Mouse (Mus musculus) erythroblast, embryonic 14.5 days (primary cell): Measurements from ENCODE around the gene Rpl3l. TPM values are rescaled to one million over a fixed set of nuclear protein-coding genes. Genes with fewer than 3 reads are reported as not detected.

Experiments used
- H3K27me3 ChIP-seq: 2 replicates; pipeline ENCODE4 v1.6.1; 2012; ENCODE audit warnings: inconsistent platforms; ENCODE audit not compliant: control insufficient read depth
- H3K36me3 ChIP-seq: 2 replicates; pipeline ENCODE4 v1.6.1; 2012; ENCODE audit warnings: mild to moderate bottlenecking, inconsistent platforms; ENCODE audit not compliant: control insufficient read depth
- H3K4me1 ChIP-seq: 2 replicates; pipeline ENCODE4 v1.6.1; 2012; ENCODE audit warnings: inconsistent platforms; ENCODE audit not compliant: control insufficient read depth
- H3K4me3 ChIP-seq: replicated peaks from 2 replicates; pipeline ENCODE3; 2012; ENCODE audit warnings: moderate library complexity, mild to moderate bottlenecking, inconsistent platforms
- H3K9me3 ChIP-seq: 2 replicates; pipeline ENCODE4 v1.6.1; 2012; ENCODE audit warnings: low read length, inconsistent platforms, mixed read lengths; ENCODE audit not compliant: control insufficient read depth
- GATA1 ChIP-seq: IDR thresholded peaks from 2 replicates; pipeline ENCODE4 v1.6.1; 2012; ENCODE audit warnings: low read length, inconsistent platforms, mixed read lengths
- TAL1 ChIP-seq: IDR thresholded peaks from 3 replicates; pipeline ENCODE4 v1.6.1; 2012; ENCODE audit warnings: low read length, inconsistent platforms, mixed read lengths
- polyA plus RNA-seq: library from polyadenylated mRNA; stranded (reverse); fragments of >175 nt; gene quantifications from 2 replicates; pipeline ENCODE4 v1.2.3, GENCODE M21; 2012

Gene Rpl3l
- polyA plus RNA-seq, 1 experiment = not detected

DNA sequence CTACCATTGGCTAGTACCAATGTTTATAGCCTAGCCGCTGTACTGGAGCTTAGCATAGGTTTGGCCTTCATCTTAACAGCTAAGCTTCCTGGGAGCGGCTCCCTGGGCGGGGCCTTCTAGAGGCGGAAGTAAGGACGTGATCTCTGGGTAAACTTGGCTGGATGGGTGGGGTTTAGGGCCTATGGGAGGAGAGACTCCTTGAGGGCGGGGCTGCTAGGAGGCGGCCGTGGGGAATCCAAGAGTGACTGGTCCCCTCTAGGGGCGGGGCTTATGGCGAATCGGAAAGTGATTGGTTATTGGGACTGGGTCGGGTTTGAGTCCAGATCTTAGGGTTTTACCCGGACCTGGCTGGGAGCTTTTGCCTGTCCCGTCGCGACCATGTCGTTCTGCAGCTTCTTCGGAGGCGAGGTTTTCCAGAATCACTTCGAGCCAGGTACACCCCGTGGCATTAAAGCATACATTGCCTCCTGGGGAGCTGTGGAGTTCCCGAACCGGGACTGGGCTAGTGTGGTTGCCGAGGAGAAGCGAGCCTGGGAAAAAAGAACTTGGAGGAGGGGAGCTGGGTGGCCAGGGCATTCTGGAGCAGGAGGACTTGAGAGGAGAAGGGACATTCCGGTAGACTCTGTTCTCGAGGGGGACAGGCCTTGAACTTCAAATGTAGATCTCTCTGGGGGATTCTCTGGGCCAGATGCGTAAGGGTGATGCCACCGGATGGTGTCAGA, 8.9 kb downstream of the Rpl3l start, which contains the start of gene Msrb1:
TSS of gene Msrb1 (plus strand) at position 313 of the 722 bp plus-strand sequence.
- Histone ChIP-seq H3K4me3 (peak within 1 kb of the TSS; percentile 87), H3K4me1 (peaks cover 40% of the 10 kb centered on the region), H3K27me3 (no peaks in the 10 kb centered on the region), H3K9me3 (no peaks in the 10 kb centered on the region), H3K36me3 (peaks cover 18% of the 10 kb centered on the region)
- TF ChIP-seq GATA1 (no peak), TAL1 (no peak)

DNA sequence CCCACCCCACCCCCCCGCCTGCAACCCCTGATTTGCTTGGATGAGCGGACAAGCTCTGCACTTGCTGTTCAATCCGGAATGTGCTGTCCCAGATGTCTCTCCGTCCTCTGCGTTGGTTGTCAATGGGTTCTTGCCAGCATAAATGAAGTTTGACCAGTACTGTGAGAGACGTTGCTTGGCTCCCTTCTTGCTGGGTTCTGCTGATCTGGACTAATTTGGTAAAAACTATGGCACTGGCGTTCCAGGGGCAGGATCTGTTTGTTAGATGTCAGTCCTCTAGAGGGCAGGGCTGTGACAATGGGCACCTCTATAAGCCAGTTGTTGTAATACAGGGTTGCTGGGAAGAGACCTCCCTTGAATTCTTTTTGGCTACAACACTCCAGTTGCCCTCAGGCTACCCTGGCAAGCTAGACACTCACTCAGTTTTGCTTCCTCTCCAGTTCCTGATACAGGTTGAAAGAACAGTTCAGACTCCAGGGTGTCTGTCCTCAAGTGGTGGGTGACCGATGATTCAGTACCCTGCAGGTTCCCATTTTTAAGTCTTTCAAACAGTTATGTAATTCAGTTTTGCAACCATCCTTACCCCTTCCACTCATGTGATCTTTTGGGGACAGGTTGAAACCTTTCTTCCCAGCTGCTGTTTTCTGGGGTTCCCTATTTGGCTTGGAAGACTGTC, 9.7 kb downstream of the Rpl3l start:
- Histone ChIP-seq H3K27me3 (no peaks in the 10 kb centered on the region), H3K36me3 (peaks cover 23% of the 10 kb centered on the region), H3K4me1 (peaks cover 40% of the 10 kb centered on the region), H3K9me3 (no peaks in the 10 kb centered on the region), H3K4me3 (peak overlapping the region; percentile 87)
- TF ChIP-seq GATA1 = no peak
- no peak for TF ChIP-seq TAL1

DNA sequence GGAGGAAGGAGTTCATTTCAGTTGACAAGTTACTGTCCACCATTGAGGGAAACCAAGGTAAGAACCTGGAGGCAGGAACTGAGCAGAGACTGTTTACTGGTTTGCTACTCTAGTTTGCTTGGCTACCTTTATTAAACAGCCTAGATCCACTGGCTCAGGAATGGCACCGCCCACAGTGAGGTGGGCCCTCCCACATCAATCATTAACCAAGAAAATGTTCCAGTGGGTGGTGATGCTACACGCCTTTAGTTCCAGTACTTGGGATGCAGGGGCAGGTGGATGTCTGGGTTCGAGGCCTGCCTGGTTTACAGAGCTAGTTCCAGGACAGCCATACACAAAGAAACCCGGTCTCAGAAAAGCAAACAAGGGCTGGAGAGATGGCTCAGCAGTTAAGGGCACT, 10.6 kb downstream of the Rpl3l start:
- Histone ChIP-seq H3K4me1 (peaks cover 40% of the 10 kb centered on the region), H3K36me3 (peaks cover 25% of the 10 kb centered on the region), H3K27me3 (no peaks in the 10 kb centered on the region), H3K4me3 (no peak overlapping the region), H3K9me3 (no peaks in the 10 kb centered on the region)
- no peak for TF ChIP-seq TAL1
- TF ChIP-seq GATA1 = no peak

DNA sequence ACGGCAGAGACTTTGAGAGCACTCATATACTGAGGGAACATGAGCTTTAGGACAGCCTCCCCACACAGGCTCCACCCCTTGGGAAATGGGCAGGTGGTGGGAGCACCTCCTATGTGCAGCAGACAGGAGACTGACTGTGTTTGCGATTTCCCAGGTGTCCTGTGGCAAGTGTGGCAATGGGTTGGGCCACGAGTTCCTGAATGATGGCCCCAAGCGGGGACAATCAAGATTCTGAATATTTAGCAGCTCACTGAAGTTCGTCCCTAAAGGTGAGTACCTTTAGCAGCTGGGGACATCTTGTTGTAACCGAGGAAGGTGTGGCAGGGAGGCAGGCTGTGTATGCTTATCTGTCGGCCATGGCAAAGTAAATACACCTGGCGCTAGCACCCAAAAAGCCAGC, 12.3 kb downstream of the Rpl3l start:
- Histone ChIP-seq H3K36me3 (peaks cover 25% of the 10 kb centered on the region), H3K27me3 (no peaks in the 10 kb centered on the region), H3K9me3 (no peaks in the 10 kb centered on the region), H3K4me3 (no peak overlapping the region), H3K4me1 (peaks cover 41% of the 10 kb centered on the region)
- no peak for TF ChIP-seq TAL1
- no peak for TF ChIP-seq GATA1

DNA sequence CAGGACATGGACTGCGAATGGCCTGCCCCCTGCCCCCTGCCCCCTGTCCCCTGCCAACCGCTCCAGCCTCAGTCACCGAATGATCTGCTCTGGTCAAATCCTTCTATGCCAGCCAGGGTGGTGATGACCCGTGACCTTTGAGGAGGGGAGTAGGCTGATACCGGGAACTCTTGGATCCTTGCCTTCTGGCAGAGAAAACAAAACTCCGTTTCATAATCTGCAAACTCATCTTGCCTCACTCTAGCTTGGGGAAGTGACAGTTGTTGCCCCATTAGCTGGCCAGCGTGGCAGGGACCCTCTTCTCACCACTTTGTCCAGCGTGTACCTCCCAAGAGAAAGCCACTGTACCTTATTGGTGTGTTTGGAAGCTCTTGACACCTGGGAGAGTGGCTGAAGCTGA, 14.7 kb downstream of the Rpl3l start:
- Histone ChIP-seq H3K4me1 (peaks cover 19% of the 10 kb centered on the region), H3K27me3 (peaks cover 7% of the 10 kb centered on the region), H3K4me3 (no peak overlapping the region), H3K9me3 (no peaks in the 10 kb centered on the region), H3K36me3 (peaks cover 25% of the 10 kb centered on the region)
- TF ChIP-seq TAL1 = no peak
- TF ChIP-seq GATA1 = no peak

DNA sequence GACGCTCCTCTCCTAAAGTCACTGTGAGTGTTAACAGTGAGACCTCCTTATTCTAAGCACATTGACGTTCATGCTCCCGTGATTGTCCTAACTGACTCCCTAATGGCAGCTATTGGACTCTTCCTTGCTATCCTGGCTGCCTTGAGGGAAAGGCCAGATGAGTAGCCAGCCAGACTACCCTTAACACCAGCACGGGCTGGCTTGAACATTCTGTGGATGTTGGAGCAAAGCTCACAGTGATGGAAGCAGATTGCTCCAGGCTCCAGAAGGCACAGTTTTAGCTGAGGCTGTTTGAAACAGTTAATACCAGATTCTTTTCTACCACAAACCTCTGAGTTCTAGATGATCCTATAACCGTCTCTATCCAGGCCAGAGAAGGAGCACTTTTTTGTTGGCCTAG, 16.3 kb downstream of the Rpl3l start:
- Histone ChIP-seq H3K36me3 (peaks cover 25% of the 10 kb centered on the region), H3K4me3 (no peak overlapping the region), H3K27me3 (peaks cover 14% of the 10 kb centered on the region), H3K4me1 (peaks cover 8% of the 10 kb centered on the region), H3K9me3 (no peaks in the 10 kb centered on the region)
- TF ChIP-seq GATA1 = no peak
- no peak for TF ChIP-seq TAL1

DNA sequence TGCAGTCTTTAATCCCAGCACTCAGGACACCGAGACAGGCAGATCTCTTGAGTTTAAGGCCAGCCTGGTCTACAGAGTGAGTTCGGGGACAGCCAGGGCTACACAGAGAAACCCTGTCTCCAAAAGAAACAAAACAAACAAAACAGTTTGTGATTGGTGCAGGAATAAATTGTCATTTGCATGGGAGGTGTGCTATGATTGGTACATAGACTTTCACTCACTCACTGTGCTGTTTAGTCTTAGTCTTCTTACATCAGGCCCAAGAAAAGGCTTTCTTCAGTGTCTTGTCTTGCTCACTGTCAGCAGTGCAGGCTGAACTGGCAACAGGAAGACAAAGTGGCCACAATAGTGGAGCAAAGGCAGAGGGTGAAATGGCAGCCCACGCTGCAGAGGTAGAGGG, 16.8 kb downstream of the Rpl3l start:
- H3K36me3 ChIP-seq = peaks cover 22% of the 10 kb centered on the region
- TF ChIP-seq GATA1 = no peak
- TF ChIP-seq TAL1 = no peak

DNA sequence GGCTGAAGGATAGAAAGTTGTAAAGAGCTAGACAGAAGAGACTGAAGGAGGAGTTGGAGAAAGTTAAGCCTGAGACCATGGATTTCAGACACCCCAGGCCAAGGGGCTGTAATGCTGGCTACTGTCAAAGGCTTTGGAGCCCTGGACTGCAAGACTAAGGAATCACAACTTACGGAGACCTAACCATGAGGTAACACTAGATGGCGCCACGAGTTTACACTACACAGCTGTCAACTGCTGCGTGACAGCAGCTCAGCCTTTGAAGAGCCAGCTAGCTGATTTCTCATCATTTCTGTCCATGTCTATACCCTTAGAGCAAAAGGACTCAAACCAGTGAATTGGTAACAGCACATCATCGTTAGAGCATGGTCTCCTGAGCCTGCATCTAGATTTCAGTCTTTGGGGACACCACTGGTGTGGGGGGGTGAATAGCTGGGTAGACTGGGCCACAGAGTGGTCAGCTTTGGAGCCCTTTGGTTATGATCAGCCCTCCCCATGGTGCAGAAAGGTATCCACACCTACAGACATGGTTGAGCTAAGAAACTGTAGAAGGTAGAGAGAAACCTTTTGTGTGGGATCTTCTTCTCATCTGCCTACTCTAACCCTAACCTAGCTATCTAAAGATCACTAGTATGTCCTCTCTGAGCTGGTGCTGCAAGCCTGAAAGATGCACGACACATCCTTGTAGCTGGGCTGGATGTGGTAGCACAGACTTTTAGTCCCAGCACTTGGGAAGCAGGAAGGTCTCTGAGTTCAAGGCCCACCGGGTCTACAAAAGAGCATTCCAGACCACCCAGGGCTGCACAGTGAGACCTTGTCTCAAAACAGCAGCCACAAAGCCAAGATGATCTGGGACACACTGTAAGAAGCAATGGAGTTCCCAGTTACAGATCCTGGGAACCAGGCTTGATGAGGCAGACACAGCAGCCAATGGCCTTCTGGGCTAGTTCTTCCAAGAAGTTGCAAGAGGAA, 18.2 kb downstream of the Rpl3l start:
- peaks cover 11% of the 10 kb centered on the region for H3K36me3 ChIP-seq
- H3K4me1 ChIP-seq = peaks cover 2% of the 10 kb centered on the region
- H3K9me3 ChIP-seq = no peaks in the 10 kb centered on the region
- TF ChIP-seq TAL1 (no peak), GATA1 (no peak)
- no peak overlapping the region for H3K4me3 ChIP-seq
- peaks cover 30% of the 10 kb centered on the region for H3K27me3 ChIP-seq

More for the DNA sequence above, 16.8 kb downstream of the Rpl3l start:
- Histone ChIP-seq H3K9me3 (no peaks in the 10 kb centered on the region), H3K4me3 (no peak overlapping the region), H3K27me3 (peaks cover 18% of the 10 kb centered on the region), H3K4me1 (peaks cover 5% of the 10 kb centered on the region)
